In genomic region chr3:89087338-89088110, GRCm38 (mm10) we compare ENCODE assay signal across 8 mouse cellular contexts. TPM values are rescaled to one million over a fixed set of nuclear protein-coding genes. Genes with fewer than 3 reads are reported as not detected.
A peak's percentile ranks its signal among the peaks of the same experiment; 100 is the strongest.
DNase-seq lines count a peak whose midpoint lies in the region; ATAC-seq and TF ChIP-seq lines count a peak whose summit lies in the region.

No protein-coding gene starts in this region.

- DNase-seq in B cell, adult 2 months = peak; percentile 96 to 97
- peak; percentile 74 to 93 for DNase-seq in adrenal gland, adult (ENCODE audit: inconsistent age in 2 of 2, low spot score in 1 of 2)
- DNase-seq in embryo, embryonic 10.5 days (ENCODE audit: low spot score) = peak; percentile 90
- peak; percentile 94 for DNase-seq in kidney, postnatal 4 days
- DNase-seq in lung, embryonic 14.5 days = peak; percentile 90
- peak; percentile 70 for DNase-seq in retina, postnatal 7 days (ENCODE audit: low read depth, low spot score)
- peak; percentile 96 for DNase-seq in thymus, postnatal 4 days

- no peak overlapping the region; the same call in 1 of the 2 replicates for H3K9ac ChIP-seq in heart, embryonic 14.5 days (ENCODE audit: low read length)
- no peak overlapping the region for H3K9ac ChIP-seq in lung, embryonic 14.5 days

- no peak for ATAC-seq in heart, embryonic 14.5 days (ENCODE audit: insufficient number of reproducible peaks, insufficient read depth, low FRiP score, low read depth)
- no peak for ATAC-seq in lung, embryonic 14.5 days (ENCODE audit: insufficient read depth)

- peak; percentile 79 for TF ChIP-seq CTCF in lung, embryonic 14.5 days (IDR thresholded peaks at IDR 0.05; ENCODE audit: low read depth)

- 0 out of 2 replicates have a peak, but pooled peaks cover 10% of the 10 kb centered on the region for H3K36me3 ChIP-seq in heart, embryonic 14.5 days (ENCODE audit: control insufficient read depth, insufficient read depth, low read length)
- 0 out of 2 replicates have a peak, but pooled peaks cover 10% of the 10 kb centered on the region for H3K36me3 ChIP-seq in lung, embryonic 14.5 days (ENCODE audit: insufficient read depth)

- WGBS in heart, embryonic 14.5 days = 23% methylated on average over 21 of the region's 21 CpGs
- WGBS in lung, embryonic 14.5 days = 23% methylated on average over 21 of the region's 21 CpGs

- no peak overlapping the region for H3K27ac ChIP-seq in heart, embryonic 14.5 days (replicated peaks in 1 of 2; ENCODE audit: control insufficient read depth in 1 of 2, insufficient read depth in 1 of 2, low read depth in 2 of 2, low read length in 2 of 2)
- H3K27ac ChIP-seq in lung, embryonic 14.5 days (ENCODE audit: low read depth) = no peak overlapping the region; the same call in 1 of the 2 replicates

- H3K4me3 ChIP-seq in heart, embryonic 14.5 days (ENCODE audit: control insufficient read depth in 1 of 2, insufficient read depth in 1 of 2, low read depth in 1 of 2, low read length in 2 of 2) = peak overlapping the region; percentile 10 to 15; a peak in 2 of 4 replicates
- H3K4me3 ChIP-seq in lung, embryonic 14.5 days (ENCODE audit: low read depth, low read length) = 0 out of 2 replicates have a peak overlapping the region, but pooled peaks have one; percentile 11

- H3K4me1 ChIP-seq in heart, embryonic 14.5 days (ENCODE audit: control insufficient read depth in 2 of 2, insufficient read depth in 2 of 2, low read length in 2 of 2) = peaks cover 9 to 14% of the 10 kb centered on the region in 2 experiments; a peak in 3 of 4 replicates
- H3K4me1 ChIP-seq in lung, embryonic 14.5 days (ENCODE audit: insufficient read depth) = peaks cover 11% of the 10 kb centered on the region; the same call in 1 of the 2 replicates

- H3K9me3 ChIP-seq in heart, embryonic 14.5 days (ENCODE audit: control insufficient read depth, low read length) = no peaks in the 10 kb centered on the region
- H3K9me3 ChIP-seq in lung, embryonic 14.5 days (ENCODE audit: low read depth, low read length) = no peaks in the 10 kb centered on the region

- peaks cover 23% of the 10 kb centered on the region for H3K27me3 ChIP-seq in heart, embryonic 14.5 days (ENCODE audit: control insufficient read depth, insufficient read depth, low read length)
- H3K27me3 ChIP-seq in lung, embryonic 14.5 days (ENCODE audit: insufficient read depth, low read length) = peaks cover 16% of the 10 kb centered on the region

- peak overlapping the region; percentile 50 for H3K4me2 ChIP-seq in heart, embryonic 14.5 days (ENCODE audit: low read length)
- peak overlapping the region; percentile 53 for H3K4me2 ChIP-seq in lung, embryonic 14.5 days

RNA-seq across cellular contexts. Expression of gene Rusc1, which starts 5.6 kb away (rescaled TPM):
- polyA plus RNA-seq in heart, embryonic 14.5 days (2014; fragmentation: Nextera tagmentation; extraction: Ambion mirVana) = 6.8 and 7.5 TPM in 2 replicates
- 11.2 and 13.9 TPM in 2 replicates for polyA plus RNA-seq in lung, embryonic 14.5 days (2014; fragmentation: Nextera tagmentation; extraction: Ambion mirVana)

RNA-seq across cellular contexts. Expression of gene Gm43738, which starts 13.4 kb away (rescaled TPM):
- not detected in 2 replicates for polyA plus RNA-seq in heart, embryonic 14.5 days (2014; fragmentation: Nextera tagmentation; extraction: Ambion mirVana)
- not detected in 2 replicates for polyA plus RNA-seq in lung, embryonic 14.5 days (2014; fragmentation: Nextera tagmentation; extraction: Ambion mirVana)

RNA-seq across cellular contexts. Expression of gene Fdps, which starts 14.2 kb away (rescaled TPM):
- 92.6 and 96.9 TPM in 2 replicates for polyA plus RNA-seq in heart, embryonic 14.5 days (2014; fragmentation: Nextera tagmentation; extraction: Ambion mirVana)
- polyA plus RNA-seq in lung, embryonic 14.5 days (2014; fragmentation: Nextera tagmentation; extraction: Ambion mirVana) = 164 and 177 TPM in 2 replicates

RNA-seq across cellular contexts. Expression of gene Pklr, which starts 48.4 kb away (rescaled TPM):
- polyA plus RNA-seq in heart, embryonic 14.5 days (2014; fragmentation: Nextera tagmentation; extraction: Ambion mirVana) = 0.11 TPM in 1 of 2 replicates, not detected in the other
- 0.08 TPM in 1 of 2 replicates, not detected in the other for polyA plus RNA-seq in lung, embryonic 14.5 days (2014; fragmentation: Nextera tagmentation; extraction: Ambion mirVana)
